Mouse (Mus musculus): ENCODE results near the gene Aldh5a1.

Aldh5a1 gene

GRCm38 (mm10) chr13:24867789-24868188, 69.7 kb downstream of the Aldh5a1 start:
- DNase-seq (ENCODE audit: extremely low read depth, insufficient read length, low spot score): no peak

- no peak for DNase-seq (ENCODE audit: extremely low read depth, insufficient read length, low spot score)
Observed at GRCm38 (mm10) chr13:24866430-24867402, 70.7 kb downstream of the Aldh5a1 start.

- no peak for DNase-seq (ENCODE audit: extremely low read depth, insufficient read length, low spot score)
Observed at GRCm38 (mm10) chr13:24862520-24862919, 74.9 kb downstream of the Aldh5a1 start.

- DNase-seq (ENCODE audit: extremely low read depth, insufficient read length, low spot score): no peak
Observed at GRCm38 (mm10) chr13:24862021-24862420, 75.4 kb downstream of the Aldh5a1 start.

- no peak for DNase-seq (ENCODE audit: extremely low read depth, insufficient read length, low spot score)
Observed at GRCm38 (mm10) chr13:24861084-24861483, 76.4 kb downstream of the Aldh5a1 start.

- DNase-seq (ENCODE audit: extremely low read depth, insufficient read length, low spot score): no peak
Observed at GRCm38 (mm10) chr13:24859115-24859514, 78.3 kb downstream of the Aldh5a1 start.

All from 3134 (cell line).